Mouse (Mus musculus) forebrain, embryonic 10.5 days (tissue): ENCODE results near the gene Olfr721-ps1. TPM values are rescaled to one million over a fixed set of nuclear protein-coding genes. Genes with fewer than 3 reads are reported as not detected.

Source experiments
- DNase-seq: peaks from one replicate; pipeline ENCODE4 v3.0.0-alpha.2; 2017; ENCODE audit warnings: low spot score; ENCODE audit errors: extremely low spot score
- H3K27ac ChIP-seq: fragments of 300-500 bp; sonication (generic); 2 replicates; pipeline ENCODE4 v1.5.1; 2016; ENCODE audit warnings: mild to moderate bottlenecking
- H3K27me3 ChIP-seq: fragments of 300-500 bp; sonication (generic); 2 replicates; pipeline ENCODE4 v1.6.1; 2016; ENCODE audit warnings: mild to moderate bottlenecking; ENCODE audit not compliant: poor library complexity, severe bottlenecking
- H3K36me3 ChIP-seq: fragments of 300-500 bp; sonication (generic); replicated peaks from 2 replicates; pipeline ENCODE4 v1.6.1; 2016; ENCODE audit warnings: mild to moderate bottlenecking, moderate library complexity
- H3K4me1 ChIP-seq: fragments of 300-500 bp; sonication (generic); 2 replicates; pipeline ENCODE4 v1.6.1; 2016
- H3K4me3 ChIP-seq: fragments of 300-500 bp; sonication (generic); 2 replicates; pipeline ENCODE4 v1.5.1; 2016; ENCODE audit warnings: mild to moderate bottlenecking, moderate library complexity
- H3K9me3 ChIP-seq: fragments of 300-500 bp; sonication (generic); 2 replicates; pipeline ENCODE4 v1.6.1; 2016; ENCODE audit warnings: mild to moderate bottlenecking, moderate library complexity
- WGBS: fragments of 180-500 bp; shearing (Covaris S2); methylation state at CpG from one replicate; pipeline ENCODE4 v1.1.7; 2016; 5-methylcytosine and 5-hydroxymethylcytosine counted together
- polyA plus RNA-seq: library from polyadenylated mRNA; unstranded; fragments of >200 nt; fragmentation: Nextera tagmentation; extraction: Ambion mirVana; gene quantifications from 2 replicates; pipeline ENCODE4 v1.2.1, GENCODE M21; 2016

Olfr721-ps1 gene
- polyA plus RNA-seq, result not detected in 2 replicates

GRCm38 (mm10) chr14:14400998-14401397 lies at the start of gene Olfr721-ps1:
Olfr721-ps1 (plus strand) TSS chr14:14401298.
- no peaks in the 10 kb centered on the region for H3K4me1 ChIP-seq
- 87% methylated on average over 2 of the region's 2 CpGs for WGBS
- no peaks in the 10 kb centered on the region for H3K27me3 ChIP-seq
- no peak within 1 kb of the TSS for H3K4me3 ChIP-seq
- no peak within 1 kb of the TSS for H3K27ac ChIP-seq
- DNase-seq, result no peak
- H3K9me3 ChIP-seq, result peaks cover 10% of the 10 kb centered on the region
- no peaks in the 10 kb centered on the region for H3K36me3 ChIP-seq

- no peak for DNase-seq
- 96% methylated on average over 9 of the region's 9 CpGs for WGBS
- no peak overlapping the region for H3K27ac ChIP-seq
- H3K4me3 ChIP-seq, result no peak overlapping the region
- peaks cover under 1% of the 10 kb centered on the region; the same call in 1 of the 2 replicates for H3K4me1 ChIP-seq
- peaks cover 35% of the 10 kb centered on the region for H3K36me3 ChIP-seq
- peaks cover 93% of the 10 kb centered on the region for H3K9me3 ChIP-seq
- no peaks in the 10 kb centered on the region for H3K27me3 ChIP-seq
These were observed 49.1 kb upstream of the Olfr721-ps1 start for GRCm38 (mm10) chr14:14351721-14352590.

- peaks cover 87% of the 10 kb centered on the region for H3K9me3 ChIP-seq
- H3K27me3 ChIP-seq, result no peaks in the 10 kb centered on the region
- no peak for DNase-seq
- peaks cover 34% of the 10 kb centered on the region for H3K36me3 ChIP-seq
- H3K4me3 ChIP-seq, result no peak overlapping the region
- H3K4me1 ChIP-seq, result no peaks in the 10 kb centered on the region
- WGBS, result 82% methylated on average over 6 of the region's 6 CpGs
- no peak overlapping the region for H3K27ac ChIP-seq
These were observed 48.5 kb upstream of the Olfr721-ps1 start for GRCm38 (mm10) chr14:14352606-14353005.

GRCm38 (mm10) chr14:14353081-14353732 lies 47.9 kb upstream of the Olfr721-ps1 start:
- H3K27ac ChIP-seq, result no peak overlapping the region
- peaks cover 28% of the 10 kb centered on the region for H3K36me3 ChIP-seq
- peaks cover 81% of the 10 kb centered on the region for H3K9me3 ChIP-seq
- H3K4me1 ChIP-seq, result no peaks in the 10 kb centered on the region
- 94% methylated on average over 7 of the region's 7 CpGs for WGBS
- no peak for DNase-seq
- no peak overlapping the region for H3K4me3 ChIP-seq
- no peaks in the 10 kb centered on the region for H3K27me3 ChIP-seq

- peaks cover 23% of the 10 kb centered on the region for H3K36me3 ChIP-seq
- no peak overlapping the region for H3K27ac ChIP-seq
- no peak for DNase-seq
- WGBS, result 95% methylated on average over 8 of the region's 8 CpGs
- H3K4me1 ChIP-seq, result no peaks in the 10 kb centered on the region
- H3K4me3 ChIP-seq, result no peak overlapping the region
- H3K27me3 ChIP-seq, result no peaks in the 10 kb centered on the region
- H3K9me3 ChIP-seq, result peaks cover 74% of the 10 kb centered on the region
These were observed 47.2 kb upstream of the Olfr721-ps1 start for GRCm38 (mm10) chr14:14353740-14354510.

- peaks cover 66% of the 10 kb centered on the region for H3K9me3 ChIP-seq
These were observed 46.4 kb upstream of the Olfr721-ps1 start for GRCm38 (mm10) chr14:14354511-14355359.

GRCm38 (mm10) chr14:14355360-14355646 lies 45.8 kb upstream of the Olfr721-ps1 start:
- H3K27me3 ChIP-seq, result no peaks in the 10 kb centered on the region
- H3K9me3 ChIP-seq, result peaks cover 60% of the 10 kb centered on the region
- H3K27ac ChIP-seq, result no peak overlapping the region
- peaks cover 10% of the 10 kb centered on the region for H3K36me3 ChIP-seq
- no peak overlapping the region for H3K4me3 ChIP-seq
- WGBS, result 93% methylated on average over 8 of the region's 8 CpGs
- DNase-seq, result no peak
- no peaks in the 10 kb centered on the region for H3K4me1 ChIP-seq

More at GRCm38 (mm10) chr14:14354511-14355359, 46.4 kb upstream of the Olfr721-ps1 start:
- H3K27ac ChIP-seq, result no peak overlapping the region
- no peak overlapping the region for H3K4me3 ChIP-seq
- 95% methylated on average over 13 of the region's 13 CpGs for WGBS
- no peaks in the 10 kb centered on the region for H3K4me1 ChIP-seq
- no peaks in the 10 kb centered on the region for H3K27me3 ChIP-seq
- peaks cover 16% of the 10 kb centered on the region for H3K36me3 ChIP-seq
- DNase-seq, result no peak

GRCm38 (mm10) chr14:14395535-14395934 lies 5.6 kb upstream of the Olfr721-ps1 start:
- Histone ChIP-seq H3K36me3 (no peaks in the 10 kb centered on the region), H3K27ac (no peak overlapping the region), H3K9me3 (peaks cover 10% of the 10 kb centered on the region), H3K4me3 (no peak overlapping the region), H3K27me3 (no peaks in the 10 kb centered on the region), H3K4me1 (no peaks in the 10 kb centered on the region)
- 91% methylated on average over 1 of the region's 1 CpGs for WGBS
- no peak for DNase-seq

GRCm38 (mm10) chr14:14436078-14436658 lies 35.1 kb downstream of the Olfr721-ps1 start:
- 85% methylated on average over 3 of the region's 3 CpGs for WGBS
- no peaks in the 10 kb centered on the region for H3K4me1 ChIP-seq
- peaks cover 11% of the 10 kb centered on the region for H3K9me3 ChIP-seq
- no peaks in the 10 kb centered on the region for H3K27me3 ChIP-seq
- DNase-seq, result no peak
- H3K36me3 ChIP-seq, result no peaks in the 10 kb centered on the region
- H3K4me3 ChIP-seq, result no peak overlapping the region
- H3K27ac ChIP-seq, result no peak overlapping the region
